Comparison of ENCODE assay signal across 8 mouse cellular contexts in genomic region chr8:44934850-44935497, GRCm38 (mm10). TPM values are rescaled to one million over a fixed set of nuclear protein-coding genes. Genes with fewer than 3 reads are reported as not detected.
DNase-seq lines count a peak whose midpoint lies in the region; ATAC-seq and TF ChIP-seq lines count a peak whose summit lies in the region.

Fat1 (plus strand) TSS chr8:44935447.

- TF ChIP-seq CTCF in Patski (IDR thresholded peaks at IDR 0.05): no peak
- no peak for TF ChIP-seq CTCF in lung, adult 2 months (IDR thresholded peaks at IDR 0.05; ENCODE audit: insufficient read depth, low read length)

- TF ChIP-seq POLR2A in lung, adult 2 months (IDR thresholded peaks at IDR 0.05; ENCODE audit: borderline replicate concordance, extremely low read depth, low read depth, low read length): peak; percentile 68; the same call in 1 of the 2 replicates

- WGBS in lung, adult 2 months: 1% methylated on average over 49 of the region's 49 CpGs

- CTCF ChIA-PET in Patski (lab: Charles Lee): interaction anchor here (1.1 to 1.8 kb wide), 6 partner anchors 67 to 753 kb away, joined by 3 to 6 read pairs (median 3); no protein-coding TSS in a partner anchor

- intact Hi-C loops in heart, postnatal 25 days (cut with DNase I): loop anchor here (5.0 kb wide), 1 partner anchor 238 kb away; no protein-coding TSS in a partner anchor

- POLR2A ChIA-PET in Patski (lab: Charles Lee): interaction anchor here (0.6 to 1.2 kb wide), 4 partner anchors 14 to 751 kb away, joined by 3 read pairs; no protein-coding TSS in a partner anchor

- no peak for DNase-seq in Patski (ENCODE audit: low read depth, low spot score)
- peak; percentile 89 for DNase-seq in cerebellum, adult 8-10 months
- peak; percentile 83 for DNase-seq in heart, postnatal 25 days (ENCODE audit: low spot score)
- peak; percentile 40 to 59 for DNase-seq in layer of hippocampus, adult 18-20 months (ENCODE audit: low spot score in 2 of 2)
- DNase-seq in lung, adult 2 months: peak; percentile 86
- DNase-seq in retina, embryonic 14.5 days (ENCODE audit: low spot score): peak; percentile 93

- H3K4me1 ChIP-seq in lung, adult 2 months (ENCODE audit: control insufficient read depth, insufficient read depth, low read length): no peaks in the 10 kb centered on the region

- in situ Hi-C loops in Patski (cut with MboI; ENCODE audit: low pct_unique_long_range_greater_than_20kb): loop anchor here (5.0 to 25.0 kb wide), 5 partner anchors 77 to 910 kb away; no protein-coding TSS in a partner anchor

- H3K27me3 ChIP-seq in Patski: no peaks in the 10 kb centered on the region

- peak within 1 kb of the TSS; percentile 51 for H3K4me3 ChIP-seq in lung, adult 2 months (replicated peaks; ENCODE audit: extremely low read depth, low read depth, low read length)

- ATAC-seq in Patski: peak; percentile 52
- peak; percentile 39 for ATAC-seq in frontal cortex, adult (ENCODE audit: low TSS enrichment)
- no peak for ATAC-seq in inflammation-experienced regulatory T-cells, adult 6 months

RNA-seq across cellular contexts. Expression of gene Fat1, which starts in this region (rescaled TPM):
- 125 TPM for polyA plus RNA-seq in Patski (2021)
- total RNA-seq in heart, postnatal 25 days (2021): 10 to 100 TPM; 18.8 to 19.0 TPM
- 10 to 100 TPM; 19.5 to 23.1 TPM for total RNA-seq in layer of hippocampus, adult 18-20 months (2021)
- 21.5 and 24.9 TPM in 2 replicates for polyA plus RNA-seq in lung, adult 2 months (2012; rRNA removed)
- not detected for polyA plus RNA-seq in inflammation-experienced regulatory T-cells, adult 6 months (2017; shearing (Covaris generic))

Comparison
In these comparisons a context has a peak if more than half of its experiments do, and no peak if none do; other contexts are left out.
1. RNA of gene Fat1 (polyA plus RNA-seq): 125 TPM in Patski (single experiment) and 21.5 to 24.9 TPM in lung, adult 2 months; not detected in inflammation-experienced regulatory T-cells, adult 6 months; every median in the first group is over 10 times any median in the second.